Mouse (Mus musculus): ENCODE data around the gene Scd2. TPM values are rescaled to one million over a fixed set of nuclear protein-coding genes. Genes with fewer than 3 reads are reported as not detected.
A peak's percentile ranks its signal among the peaks of the same experiment; 100 is the strongest.

Scd2 gene
- total and polyA plus RNA-seq, 3 experiments: 47.4 to 593 (median 392) TPM

DNA sequence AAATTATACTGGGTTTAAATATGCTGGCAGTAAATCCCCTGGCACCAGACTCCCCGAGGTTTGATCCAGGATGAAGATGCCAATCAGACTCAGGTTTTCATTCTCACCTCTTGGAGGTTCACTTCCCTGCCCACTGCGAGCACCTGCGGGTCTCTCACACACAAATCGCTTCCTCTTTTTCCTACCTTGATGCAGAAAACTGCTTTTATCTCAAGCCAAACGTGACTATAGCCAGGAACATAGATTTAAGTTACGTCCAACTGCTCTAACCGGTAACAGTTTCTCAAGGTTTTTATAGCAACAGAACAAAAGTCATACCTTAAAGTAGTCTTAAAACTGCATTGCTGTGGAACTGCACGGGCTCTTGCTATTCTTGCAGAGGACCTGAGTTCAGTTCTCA is 56.2 kb downstream of the Scd2 start:
- peaks cover 2 to 7% of the 10 kb centered on the region in 2 experiments; a peak in 3 of 4 replicates for H3K27me3 ChIP-seq (ENCODE audit: control insufficient read depth in 1 of 2, insufficient read depth in 2 of 2, low read length in 2 of 2)
- TF ChIP-seq KAT2A (conservative IDR thresholded peaks at IDR 0.05; ENCODE audit: low read depth, low read length): no peak
- peak; percentile 80; the same call in 1 of the 2 replicates for TF ChIP-seq BHLHE40 (IDR thresholded peaks at IDR 0.05; ENCODE audit: borderline replicate concordance, low read depth, low read length)
- H3K36me3 ChIP-seq (ENCODE audit: control insufficient read depth in 1 of 2, insufficient read depth in 2 of 2, low read length in 2 of 2): no peaks in the 10 kb centered on the region; a peak in 1 of 4 replicates
- no peaks in the 10 kb centered on the region for H3K9me3 ChIP-seq (replicated peaks; ENCODE audit: insufficient read depth, low read length)
- DNase-seq (ENCODE audit: low read depth, low spot score): no peak
- no peak overlapping the region for H3K4me3 ChIP-seq (ENCODE audit: control insufficient read depth in 1 of 2, insufficient read depth in 1 of 2, low read depth in 2 of 2, low read length in 2 of 2)
- no peaks in the 10 kb centered on the region for H3K4me1 ChIP-seq (ENCODE audit: control insufficient read depth in 1 of 2, insufficient read depth in 2 of 2, low read length in 2 of 2)
- H3K27ac ChIP-seq (ENCODE audit: control insufficient read depth, low read depth, low read length): no peak overlapping the region
- no peak overlapping the region for H3K9ac ChIP-seq (ENCODE audit: control insufficient read depth, low read depth, low read length, poor library complexity, severe bottlenecking)
- H3K79me2 ChIP-seq (ENCODE audit: control insufficient read depth, insufficient read depth, low read length, poor library complexity): no peaks in the 10 kb centered on the region

DNA sequence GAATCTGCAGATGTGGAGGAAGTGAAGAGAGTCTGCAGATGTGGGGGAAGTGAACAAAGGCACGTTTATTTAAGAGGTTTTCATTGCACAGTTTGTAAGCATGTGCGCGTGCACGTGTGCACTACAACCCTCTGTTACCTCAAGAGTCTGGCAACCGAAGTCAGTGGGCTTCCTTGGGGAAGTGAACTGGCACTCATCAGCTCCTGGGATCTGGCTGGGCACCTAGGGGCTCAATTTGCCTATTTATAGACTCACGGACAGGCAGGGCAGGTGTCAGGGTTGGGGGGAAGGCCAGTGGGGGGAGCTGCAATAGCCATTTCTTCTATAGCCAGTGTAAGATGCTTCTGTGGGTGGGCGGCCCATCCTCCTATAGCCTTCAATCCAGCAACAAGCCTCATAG is 58.3 kb downstream of the Scd2 start:
- Histone ChIP-seq H3K27me3 (ENCODE audit: control insufficient read depth in 1 of 2, insufficient read depth in 2 of 2, low read length in 2 of 2) (peaks cover 13 to 14% of the 10 kb centered on the region in 2 experiments), H3K79me2 (ENCODE audit: control insufficient read depth, insufficient read depth, low read length, poor library complexity) (no peaks in the 10 kb centered on the region), H3K36me3 (ENCODE audit: control insufficient read depth in 1 of 2, insufficient read depth in 2 of 2, low read length in 2 of 2) (no peaks in the 10 kb centered on the region; a peak in 1 of 4 replicates), H3K9ac (ENCODE audit: control insufficient read depth, low read depth, low read length, poor library complexity, severe bottlenecking) (no peak overlapping the region), H3K4me1 (ENCODE audit: control insufficient read depth in 1 of 2, insufficient read depth in 2 of 2, low read length in 2 of 2) (no peaks in the 10 kb centered on the region), H3K27ac (ENCODE audit: control insufficient read depth, low read depth, low read length) (no peak overlapping the region), H3K9me3 (replicated peaks; ENCODE audit: insufficient read depth, low read length) (no peaks in the 10 kb centered on the region), H3K4me3 (ENCODE audit: control insufficient read depth in 1 of 2, insufficient read depth in 1 of 2, low read depth in 2 of 2, low read length in 2 of 2) (no peak overlapping the region)
- no peak for DNase-seq (ENCODE audit: low read depth, low spot score)
- TF ChIP-seq POLR2AphosphoS5 (IDR thresholded peaks at IDR 0.05; ENCODE audit: borderline replicate concordance, low read depth, low read length) (no peak), ZNF384 (IDR thresholded peaks at IDR 0.05; ENCODE audit: low read depth, low read length) (no peak), RAD21 (IDR thresholded peaks at IDR 0.05; ENCODE audit: low read depth, low read length) (no peak), CHD1 (IDR thresholded peaks at IDR 0.05; ENCODE audit: low read depth, low read length) (no peak), ZKSCAN1 (IDR thresholded peaks at IDR 0.05; ENCODE audit: low read depth, low read length) (no peak), CHD2 (IDR thresholded peaks at IDR 0.05; ENCODE audit: low read length) (no peak), GABPA (IDR thresholded peaks at IDR 0.05; ENCODE audit: low read depth, low read length) (no peak), UBTF (IDR thresholded peaks at IDR 0.05; ENCODE audit: borderline replicate concordance, insufficient read depth, low read depth, low read length) (no peak), HCFC1 (IDR thresholded peaks at IDR 0.05; ENCODE audit: low read depth, low read length) (no peak), ZMIZ1 (IDR thresholded peaks at IDR 0.05; ENCODE audit: low read depth, low read length) (no peak), USF2 (IDR thresholded peaks at IDR 0.05; ENCODE audit: borderline replicate concordance in 1 of 2, insufficient read depth in 1 of 2, low read depth in 1 of 2, low read length in 2 of 2) (no peak), ELF1 (IDR thresholded peaks at IDR 0.05; ENCODE audit: low read depth, low read length) (no peak), GATA1 (IDR thresholded peaks at IDR 0.05; ENCODE audit: low read depth, low read length) (no peak), MAX (IDR thresholded peaks at IDR 0.05; ENCODE audit: low read length) (no peak), MEF2A (IDR thresholded peaks at IDR 0.05; ENCODE audit: extremely low read depth, insufficient replicate concordance, low read depth, low read length, poor library complexity, severe bottlenecking) (no peak), SIN3A (IDR thresholded peaks at IDR 0.05; ENCODE audit: low read length) (no peak), CTCF (IDR thresholded peaks at IDR 0.05 in 2 of 3, conservative IDR thresholded peaks at IDR 0.05 in 1 of 3; ENCODE audit: control insufficient read depth in 1 of 3, insufficient read depth in 1 of 3, low read depth in 2 of 3, low read length in 3 of 3, poor library complexity in 1 of 3, severe bottlenecking in 1 of 3) (no peak)

Other genes with a start within 250 kb of the Scd2 start
- gene Erlin1, start 223.9 kb upstream of the Scd2 start, total RNA-seq (2012; rRNA removed): 23.8 and 25.0 TPM in 2 replicates
- 100 to 1,000 TPM in 1 of 2 experiments, 10 to 100 TPM in 1; 39.5 to 108 TPM for gene Erlin1, start 223.9 kb upstream of the Scd2 start, polyA plus RNA-seq (2012; ENCODE audit: insufficient read depth in 1 of 2, insufficient read length in 2 of 2, low read depth in 1 of 2, low replicate concordance in 2 of 2, missing spikeins in 1 of 2)
- gene Chuk, start 186.2 kb upstream of the Scd2 start, total RNA-seq (2012; rRNA removed): 55.9 and 58.3 TPM in 2 replicates
- gene Chuk, start 186.2 kb upstream of the Scd2 start, polyA plus RNA-seq (2012; ENCODE audit: insufficient read depth in 1 of 2, insufficient read length in 2 of 2, low read depth in 1 of 2, low replicate concordance in 2 of 2, missing spikeins in 1 of 2): 100 to 1,000 TPM in 1 of 2 experiments, 10 to 100 TPM in 1; 50.5 to 463 TPM
- gene Cwf19l1, start 157.8 kb upstream of the Scd2 start, total RNA-seq (2012; rRNA removed): 28.2 and 29.0 TPM in 2 replicates
- 10 to 100 TPM in 1 of 2 experiments, not detected in 1; 68.6 TPM for gene Cwf19l1, start 157.8 kb upstream of the Scd2 start, polyA plus RNA-seq (2012; ENCODE audit: insufficient read depth in 1 of 2, insufficient read length in 2 of 2, low read depth in 1 of 2, low replicate concordance in 2 of 2, missing spikeins in 1 of 2)
- 171 and 193 TPM in 2 replicates for gene Bloc1s2, start 147.2 kb upstream of the Scd2 start, total RNA-seq (2012; rRNA removed)
- 100 to 1,000 TPM in 1 of 2 experiments, not detected in 1; 151 TPM for gene Bloc1s2, start 147.2 kb upstream of the Scd2 start, polyA plus RNA-seq (2012; ENCODE audit: insufficient read depth in 1 of 2, insufficient read length in 2 of 2, low read depth in 1 of 2, low replicate concordance in 2 of 2, missing spikeins in 1 of 2)
- gene Pkd2l1, start 101.2 kb upstream of the Scd2 start, total RNA-seq (2012; rRNA removed): not detected in 2 replicates
- not detected for gene Pkd2l1, start 101.2 kb upstream of the Scd2 start, polyA plus RNA-seq (2012; ENCODE audit: insufficient read depth in 1 of 2, insufficient read length in 2 of 2, low read depth in 1 of 2, low replicate concordance in 2 of 2, missing spikeins in 1 of 2)
- 0.96 and 1.4 TPM in 2 replicates for gene Scd3, start 90.4 kb upstream of the Scd2 start, total RNA-seq (2012; rRNA removed)
- 100 to 1,000 TPM in 1 of 2 experiments, under 1 TPM in 1; 0.65 to 745 TPM for gene Scd3, start 90.4 kb upstream of the Scd2 start, polyA plus RNA-seq (2012; ENCODE audit: insufficient read depth in 1 of 2, insufficient read length in 2 of 2, low read depth in 1 of 2, low replicate concordance in 2 of 2, missing spikeins in 1 of 2)
- gene Scd4, start 39.4 kb downstream of the Scd2 start, total RNA-seq (2012; rRNA removed): 0.16 and 0.31 TPM in 2 replicates
- under 1 TPM in 1 of 2 experiments, not detected in 1; 0.36 TPM for gene Scd4, start 39.4 kb downstream of the Scd2 start, polyA plus RNA-seq (2012; ENCODE audit: insufficient read depth in 1 of 2, insufficient read length in 2 of 2, low read depth in 1 of 2, low replicate concordance in 2 of 2, missing spikeins in 1 of 2)
- gene Scd1, start 114.2 kb downstream of the Scd2 start, total RNA-seq (2012; rRNA removed): 100 and 147 TPM in 2 replicates
- 100 to 1,000 TPM in 1 of 2 experiments, not detected in 1; 183 TPM for gene Scd1, start 114.2 kb downstream of the Scd2 start, polyA plus RNA-seq (2012; ENCODE audit: insufficient read depth in 1 of 2, insufficient read length in 2 of 2, low read depth in 1 of 2, low replicate concordance in 2 of 2, missing spikeins in 1 of 2)
- gene Wnt8b, start 199.8 kb downstream of the Scd2 start, total RNA-seq (2012; rRNA removed): not detected in 2 replicates
- not detected for gene Wnt8b, start 199.8 kb downstream of the Scd2 start, polyA plus RNA-seq (2012; ENCODE audit: insufficient read depth in 1 of 2, insufficient read length in 2 of 2, low read depth in 1 of 2, low replicate concordance in 2 of 2, missing spikeins in 1 of 2)

Data from MEL (cell line).